8 mouse cellular contexts compared by ENCODE assay signal in genomic region chr17:32388370-32389100, GRCm38 (mm10). TPM values are rescaled to one million over a fixed set of nuclear protein-coding genes. Genes with fewer than 3 reads are reported as not detected.
DNase-seq lines count a peak whose midpoint lies in the region; ATAC-seq and TF ChIP-seq lines count a peak whose summit lies in the region.

No protein-coding gene starts in this region.

- H3K4me2 ChIP-seq in hindbrain, embryonic 12.5 days (replicated peaks), result peak overlapping the region; percentile 93
- peak overlapping the region; percentile 98 for H3K4me2 ChIP-seq in limb, embryonic 14.5 days (replicated peaks; ENCODE audit: low read depth, low read length, severe bottlenecking)
- H3K4me2 ChIP-seq in midbrain, embryonic 13.5 days (replicated peaks), result peak overlapping the region; percentile 92

- H3K9ac ChIP-seq in hindbrain, embryonic 12.5 days, result peak overlapping the region; percentile 87
- peak overlapping the region; percentile 81 for H3K9ac ChIP-seq in limb, embryonic 14.5 days (ENCODE audit: low read depth, low read length, severe bottlenecking)
- peak overlapping the region; percentile 91 for H3K9ac ChIP-seq in midbrain, embryonic 13.5 days (replicated peaks)

- WGBS in hindbrain, embryonic 12.5 days, result under 1% methylated on average over 39 of the region's 39 CpGs
- WGBS in limb, embryonic 14.5 days, result under 1% methylated on average over 28 of the region's 39 CpGs
- WGBS in midbrain, embryonic 13.5 days, result under 1% methylated on average over 32 of the region's 39 CpGs

- peak overlapping the region; percentile 83 for H3K27ac ChIP-seq in hindbrain, embryonic 12.5 days
- H3K27ac ChIP-seq in limb, embryonic 14.5 days (replicated peaks; ENCODE audit: low read depth, low read length), result no peak overlapping the region; the same call in 1 of the 2 replicates
- peak overlapping the region; percentile 82 for H3K27ac ChIP-seq in midbrain, embryonic 13.5 days

- no peaks in the 10 kb centered on the region for H3K9me3 ChIP-seq in hindbrain, embryonic 12.5 days (replicated peaks)
- H3K9me3 ChIP-seq in limb, embryonic 14.5 days (ENCODE audit: control insufficient read depth, low read length), result no peaks in the 10 kb centered on the region
- H3K9me3 ChIP-seq in midbrain, embryonic 13.5 days, result no peaks in the 10 kb centered on the region

- no peak for TF ChIP-seq POLR2A in limb, embryonic 14.5 days (IDR thresholded peaks at IDR 0.05; ENCODE audit: borderline replicate concordance, extremely low read depth, insufficient read depth, insufficient read length)

- DNase-seq in gastrocnemius, postnatal 10 days, result peak; percentile 38
- no peak for DNase-seq in gastrocnemius, postnatal 4 days (ENCODE audit: low spot score in 2 of 2)
- peak; percentile 16 for DNase-seq in ES-CJ7 (ENCODE audit: low read depth, low spot score)
- DNase-seq in embryo, embryonic 10.5 days (ENCODE audit: low spot score), result peak; percentile 60
- no peak for DNase-seq in limb, embryonic 14.5 days (ENCODE audit: low spot score)
- peak; percentile 89 for DNase-seq in thymus, postnatal 4 days

- peaks cover 32% of the 10 kb centered on the region for H3K27me3 ChIP-seq in hindbrain, embryonic 12.5 days
- H3K27me3 ChIP-seq in limb, embryonic 14.5 days (ENCODE audit: control insufficient read depth, insufficient read depth, low read length), result peaks cover 29% of the 10 kb centered on the region
- peaks cover 30% of the 10 kb centered on the region for H3K27me3 ChIP-seq in midbrain, embryonic 13.5 days

- H3K4me1 ChIP-seq in hindbrain, embryonic 12.5 days, result peaks cover 15% of the 10 kb centered on the region
- H3K4me1 ChIP-seq in limb, embryonic 14.5 days (ENCODE audit: control insufficient read depth, insufficient read depth, low read length), result 0 out of 2 replicates have a peak, but pooled peaks cover 6% of the 10 kb centered on the region
- peaks cover 21% of the 10 kb centered on the region for H3K4me1 ChIP-seq in midbrain, embryonic 13.5 days (replicated peaks)

- H3K36me3 ChIP-seq in hindbrain, embryonic 12.5 days, result peaks cover 20% of the 10 kb centered on the region
- peaks cover 26% of the 10 kb centered on the region for H3K36me3 ChIP-seq in limb, embryonic 14.5 days (ENCODE audit: control insufficient read depth, insufficient read depth, low read length)
- peaks cover 35% of the 10 kb centered on the region for H3K36me3 ChIP-seq in midbrain, embryonic 13.5 days

- peak overlapping the region; percentile 79 for H3K4me3 ChIP-seq in hindbrain, embryonic 12.5 days
- peak overlapping the region; percentile 73 for H3K4me3 ChIP-seq in limb, embryonic 14.5 days (replicated peaks; ENCODE audit: low read length)
- peak overlapping the region; percentile 84 for H3K4me3 ChIP-seq in midbrain, embryonic 13.5 days (replicated peaks)

- peak; percentile 74 for ATAC-seq in hindbrain, embryonic 12.5 days (ENCODE audit: low FRiP score)
- no peak; the same call in 1 of the 2 replicates for ATAC-seq in limb, embryonic 14.5 days (ENCODE audit: low FRiP score, low read depth)
- peak; percentile 75 for ATAC-seq in midbrain, embryonic 13.5 days

RNA-seq across cellular contexts. Expression of gene Wiz, which starts 0.7 kb away (rescaled TPM):
- 10 to 100 TPM; 17.5 to 24.5 TPM for total RNA-seq in gastrocnemius, postnatal 10 days (2021)
- 10 to 100 TPM; 32.6 to 34.3 TPM for total RNA-seq in gastrocnemius, postnatal 4 days (2021)
- polyA plus RNA-seq in hindbrain, embryonic 12.5 days (2016; fragmentation: Nextera tagmentation; extraction: Ambion mirVana), result 45.6 and 52.2 TPM in 2 replicates
- 63.8 and 80.0 TPM in 2 replicates for polyA plus RNA-seq in limb, embryonic 14.5 days (2012; rRNA removed)
- 36.0 and 41.1 TPM in 2 replicates for polyA plus RNA-seq in limb, embryonic 14.5 days (2014; fragmentation: Nextera tagmentation; extraction: Ambion mirVana)
- 33.7 and 36.4 TPM in 2 replicates for polyA plus RNA-seq in midbrain, embryonic 13.5 days (2015; fragmentation: Nextera tagmentation; extraction: Ambion mirVana)

RNA-seq across cellular contexts. Expression of gene Rasal3, which starts 14.8 kb away (rescaled TPM):
- total RNA-seq in gastrocnemius, postnatal 10 days (2021), result under 1 TPM; 0.70 to 0.90 TPM
- 1 to 10 TPM in 1 of 2 experiments, under 1 TPM in 1; 0.47 to 1.5 TPM for total RNA-seq in gastrocnemius, postnatal 4 days (2021)
- 0.39 and 0.72 TPM in 2 replicates for polyA plus RNA-seq in hindbrain, embryonic 12.5 days (2016; fragmentation: Nextera tagmentation; extraction: Ambion mirVana)
- 2.9 and 3.0 TPM in 2 replicates for polyA plus RNA-seq in limb, embryonic 14.5 days (2012; rRNA removed)
- polyA plus RNA-seq in limb, embryonic 14.5 days (2014; fragmentation: Nextera tagmentation; extraction: Ambion mirVana), result 1.9 and 2.0 TPM in 2 replicates
- polyA plus RNA-seq in midbrain, embryonic 13.5 days (2015; fragmentation: Nextera tagmentation; extraction: Ambion mirVana), result 0.54 TPM in 2 replicates

RNA-seq across cellular contexts. Expression of gene Pglyrp2, which starts 35.4 kb away (rescaled TPM):
- total RNA-seq in gastrocnemius, postnatal 10 days (2021), result not detected
- under 1 TPM in 1 of 2 experiments, not detected in 1; 0.60 TPM for total RNA-seq in gastrocnemius, postnatal 4 days (2021)
- polyA plus RNA-seq in hindbrain, embryonic 12.5 days (2016; fragmentation: Nextera tagmentation; extraction: Ambion mirVana), result 0.08 TPM in 1 of 2 replicates, not detected in the other
- polyA plus RNA-seq in limb, embryonic 14.5 days (2012; rRNA removed), result 0.20 and 0.30 TPM in 2 replicates
- polyA plus RNA-seq in limb, embryonic 14.5 days (2014; fragmentation: Nextera tagmentation; extraction: Ambion mirVana), result 0.23 and 0.32 TPM in 2 replicates
- not detected in 2 replicates for polyA plus RNA-seq in midbrain, embryonic 13.5 days (2015; fragmentation: Nextera tagmentation; extraction: Ambion mirVana)

RNA-seq across cellular contexts. Expression of gene Akap8l, which starts 38.1 kb away (rescaled TPM):
- 10 to 100 TPM; 23.7 to 39.9 TPM for total RNA-seq in gastrocnemius, postnatal 10 days (2021)
- 10 to 100 TPM; 36.7 to 50.5 TPM for total RNA-seq in gastrocnemius, postnatal 4 days (2021)
- 134 and 138 TPM in 2 replicates for polyA plus RNA-seq in hindbrain, embryonic 12.5 days (2016; fragmentation: Nextera tagmentation; extraction: Ambion mirVana)
- polyA plus RNA-seq in limb, embryonic 14.5 days (2012; rRNA removed), result 157 and 162 TPM in 2 replicates
- polyA plus RNA-seq in limb, embryonic 14.5 days (2014; fragmentation: Nextera tagmentation; extraction: Ambion mirVana), result 67.5 and 74.0 TPM in 2 replicates
- polyA plus RNA-seq in midbrain, embryonic 13.5 days (2015; fragmentation: Nextera tagmentation; extraction: Ambion mirVana), result 138 and 168 TPM in 2 replicates

Comparison
In these comparisons a context has a peak if more than half of its experiments do, and no peak if none do; other contexts are left out.
1. DNase-seq: peak in gastrocnemius, postnatal 10 days (single experiment), ES-CJ7 (single experiment), embryo, embryonic 10.5 days (single experiment) and thymus, postnatal 4 days (single experiment); none in gastrocnemius, postnatal 4 days (0 of 2) and limb, embryonic 14.5 days (single experiment).
2. Peak in every context shown above with its lines, with median percentiles within 50 percentile points of each other: H3K4me2 ChIP-seq, H3K4me3 ChIP-seq and H3K9ac ChIP-seq.